Mouse (Mus musculus) liver, embryonic 14.5 days (tissue): Measurements from ENCODE around the gene Trim25. TPM values are rescaled to one million over a fixed set of nuclear protein-coding genes. Genes with fewer than 3 reads are reported as not detected.
"Not testable (repeated sequence)": the region's sequence is repeated elsewhere in the genome, so short reads cannot be mapped to it uniquely, and the experiment has no call there.

Experiments used
- ATAC-seq: fragments of 200-750 bp; cut with Nextera tagmentation; 2 replicates; pipeline ENCODE4 v1.8.0; 2017; ENCODE audit warnings: moderate number of reproducible peaks, mild to moderate bottlenecking, moderate library complexity; ENCODE audit not compliant: insufficient read depth
- DNase-seq, 3 experiments: peaks; one replicate each; pipeline ENCODE4 v3.0.0-alpha.2; 2012 to 2013; ENCODE audit warnings: low read depth in 3 of 3, low spot score in 3 of 3
- H3K27ac ChIP-seq: fragments of 300-500 bp; sonication (generic); 2 replicates; pipeline ENCODE4 v1.5.1; 2014; ENCODE audit warnings: moderate library complexity, mild to moderate bottlenecking, control low read depth, inconsistent platforms
- H3K27me3 ChIP-seq: fragments of 300-500 bp; sonication (generic); 2 replicates; pipeline ENCODE4 v1.6.1; 2014; ENCODE audit warnings: mild to moderate bottlenecking, low read length, moderate library complexity; ENCODE audit not compliant: control insufficient read depth, insufficient read depth
- H3K36me3 ChIP-seq: fragments of 300-500 bp; sonication (generic); replicated peaks from 2 replicates; pipeline ENCODE4 v1.6.1; 2014; ENCODE audit warnings: low read depth; ENCODE audit not compliant: control insufficient read depth, insufficient read depth
- H3K4me1 ChIP-seq, 2 experiments: fragments of 200-500 bp in 1 of 2; fragments of 300-500 bp in 1 of 2; sonication (generic) in 1 of 2; replicated peaks; 2 replicates each; pipeline ENCODE4 v1.6.1; 2012 to 2014; ENCODE audit warnings: antibody characterized with exemption in 1 of 2, inconsistent platforms in 1 of 2, low read length in 1 of 2; ENCODE audit not compliant: control insufficient read depth in 2 of 2, insufficient read depth in 2 of 2
- H3K4me2 ChIP-seq: fragments of 300-500 bp; sonication (generic); 2 replicates; pipeline ENCODE4 v1.6.1; 2014; ENCODE audit warnings: low read depth, mild to moderate bottlenecking, control low read depth, moderate library complexity
- H3K4me3 ChIP-seq, 2 experiments: fragments of 200-500 bp in 1 of 2; fragments of 300-500 bp in 1 of 2; sonication (generic) in 1 of 2; 2 replicates each; pipeline ENCODE4 v1.5.1; 2012 to 2014; ENCODE audit warnings: low read depth in 2 of 2, low read length in 2 of 2, mild to moderate bottlenecking in 2 of 2, control low read depth in 1 of 2, inconsistent platforms in 1 of 2, moderate library complexity in 1 of 2; ENCODE audit not compliant: insufficient read depth in 1 of 2
- H3K9ac ChIP-seq: fragments of 300-500 bp; sonication (generic); replicated peaks from 2 replicates; pipeline ENCODE4 v1.6.1; 2014; ENCODE audit warnings: mild to moderate bottlenecking, control low read depth, moderate library complexity
- H3K9me3 ChIP-seq: fragments of 300-500 bp; sonication (generic); 2 replicates; pipeline ENCODE4 v1.6.1; 2016; ENCODE audit warnings: low read length, mixed read lengths; ENCODE audit not compliant: control insufficient read depth
- CTCF ChIP-seq: IDR thresholded peaks from 2 replicates; pipeline ENCODE4 v1.5.1; 2016; ENCODE audit warnings: antibody characterized with exemption, low read depth, control low read depth
- EP300 ChIP-seq: IDR thresholded peaks from 2 replicates; pipeline ENCODE4 v1.6.1; 2016; ENCODE audit warnings: antibody characterized with exemption, low read depth
- WGBS: fragments of 180-500 bp; shearing (Covaris S2); extraction: QIAGEN DNeasy Blood & Tissue Kit; methylation state at CpG from one replicate; pipeline ENCODE4 v1.1.7; 2014; ENCODE audit not compliant: insufficient replicate concordance; 5-methylcytosine and 5-hydroxymethylcytosine counted together
- polyA plus RNA-seq, 2 experiments: library from polyadenylated mRNA; depleted of rRNA in 1 of 2; stranded (reverse) in 1 of 2; unstranded in 1 of 2; fragments of >200 nt; fragmentation: Nextera tagmentation in 1 of 2; extraction: Ambion mirVana in 1 of 2; gene quantifications; 2 replicates each; pipeline versions ENCODE4 v1.2.1 to v1.2.3; 2012 to 2014

Trim25 gene
- polyA plus RNA-seq, 2 experiments, result 9.5 to 11.0 TPM

DNA sequence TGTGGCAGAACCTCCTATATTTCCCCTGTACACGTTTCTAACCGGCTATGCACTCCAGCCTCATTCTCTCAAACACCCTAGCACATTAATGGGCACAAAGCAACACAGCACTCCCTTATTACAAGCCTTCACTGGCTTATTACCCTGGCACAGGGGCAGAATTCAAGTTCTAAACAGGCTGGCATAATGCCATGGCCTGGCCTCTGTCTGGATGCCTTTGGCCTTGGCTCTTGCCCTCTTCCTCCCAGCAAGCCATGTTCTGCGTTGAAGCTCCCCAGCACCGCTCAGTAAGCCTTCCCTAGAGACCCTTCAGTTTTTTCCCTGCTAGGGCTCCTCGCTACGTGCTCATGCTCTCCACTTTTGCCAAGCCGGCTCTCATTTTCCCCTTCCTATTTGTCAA is 43.9 kb downstream of the Trim25 start:
- no peak overlapping the region for H3K27ac ChIP-seq
- no peaks in the 10 kb centered on the region; the same call in 1 of the 2 replicates for H3K36me3 ChIP-seq
- H3K27me3 ChIP-seq, result no peaks in the 10 kb centered on the region
- ATAC-seq, result no peak
- H3K4me2 ChIP-seq, result no peak overlapping the region
- WGBS, result 77% methylated on average over 7 of the region's 7 CpGs
- DNase-seq, result no peak
- TF ChIP-seq CTCF, result no peak
- TF ChIP-seq EP300, result no peak
- H3K4me3 ChIP-seq, result no peak overlapping the region
- no peak overlapping the region for H3K9ac ChIP-seq
- H3K4me1 ChIP-seq, result no peaks in the 10 kb centered on the region
- no peaks in the 10 kb centered on the region for H3K9me3 ChIP-seq

GRCm38 (mm10) chr11:89045501-89045900 is 46.3 kb downstream of the Trim25 start:
- not testable (repeated sequence) for H3K4me3 ChIP-seq, H3K4me1 ChIP-seq, DNase-seq, H3K27ac ChIP-seq, H3K27me3 ChIP-seq, ATAC-seq, H3K4me2 ChIP-seq, H3K9ac ChIP-seq, H3K9me3 ChIP-seq, H3K36me3 ChIP-seq
- WGBS, result 88% methylated on average over 3 of the region's 3 CpGs

DNA sequence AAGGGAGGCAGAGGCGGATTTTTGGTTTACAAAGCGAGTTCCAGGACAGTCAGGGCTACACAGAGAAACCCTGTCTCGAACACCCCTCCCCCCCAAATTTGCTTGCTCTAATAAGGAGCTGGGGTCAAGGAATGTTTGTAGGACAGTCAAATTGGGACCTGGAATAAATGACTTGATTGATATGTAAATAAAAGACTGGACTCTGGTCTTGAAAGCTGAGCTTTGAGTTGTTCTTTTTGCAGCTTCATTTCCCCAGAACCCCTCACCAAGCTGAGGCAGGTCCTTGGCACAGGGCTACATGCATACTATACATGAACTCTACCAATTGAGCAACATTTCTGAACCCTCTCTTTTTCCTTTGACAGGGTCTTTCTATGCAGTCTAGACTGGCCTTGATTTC is 46.8 kb downstream of the Trim25 start:
- H3K36me3 ChIP-seq, result no peaks in the 10 kb centered on the region; the same call in 1 of the 2 replicates
- no peak overlapping the region for H3K9ac ChIP-seq
- WGBS, result 68% methylated on average over 3 of the region's 3 CpGs
- no peaks in the 10 kb centered on the region for H3K27me3 ChIP-seq
- no peak for ATAC-seq
- H3K27ac ChIP-seq, result no peak overlapping the region
- no peak for DNase-seq
- no peak overlapping the region for H3K4me2 ChIP-seq
- no peaks in the 10 kb centered on the region for H3K9me3 ChIP-seq
- no peak for TF ChIP-seq CTCF
- no peak for TF ChIP-seq EP300
- no peaks in the 10 kb centered on the region for H3K4me1 ChIP-seq
- no peak overlapping the region for H3K4me3 ChIP-seq

GRCm38 (mm10) chr11:89051767-89052166 is 52.6 kb downstream of the Trim25 start:
- DNase-seq (no peak), ATAC-seq (no peak)
- Histone ChIP-seq H3K9ac (no peak overlapping the region), H3K4me3 (no peak overlapping the region), H3K4me2 (no peak overlapping the region), H3K27ac (no peak overlapping the region), H3K9me3 (no peaks in the 10 kb centered on the region), H3K36me3 (no peaks in the 10 kb centered on the region), H3K27me3 (no peaks in the 10 kb centered on the region), H3K4me1 (no peaks in the 10 kb centered on the region)
- TF ChIP-seq CTCF (no peak), EP300 (no peak)
- WGBS, result 60% methylated on average over 6 of the region's 6 CpGs

- H3K36me3 ChIP-seq, result no peaks in the 10 kb centered on the region
- ATAC-seq (no peak), DNase-seq (no peak)
- H3K27ac ChIP-seq, result no peak overlapping the region
- peaks cover 3 to 9% of the 10 kb centered on the region in 2 experiments for H3K4me1 ChIP-seq
- no peaks in the 10 kb centered on the region for H3K9me3 ChIP-seq
- no peak overlapping the region for H3K9ac ChIP-seq
- TF ChIP-seq EP300, result no peak
- no peak for TF ChIP-seq CTCF
- H3K4me2 ChIP-seq, result no peak overlapping the region
- H3K4me3 ChIP-seq, result no peak overlapping the region
- 75% methylated on average over 13 of the region's 13 CpGs for WGBS
- H3K27me3 ChIP-seq, result no peaks in the 10 kb centered on the region
Measured at GRCm38 (mm10) chr11:89055931-89056690, 56.9 kb downstream of the Trim25 start.
